Mouse (Mus musculus) frontal cortex, postnatal 10 days (tissue): ENCODE data around the gene Fam198a.

ENCODE experiments used
- DNase-seq, 2 experiments: peaks; one replicate each; pipeline ENCODE4 v3.0.0; 2022; ENCODE audit warnings: low spot score in 2 of 2, mixed read lengths in 1 of 2

Gene Fam198a

DNA sequence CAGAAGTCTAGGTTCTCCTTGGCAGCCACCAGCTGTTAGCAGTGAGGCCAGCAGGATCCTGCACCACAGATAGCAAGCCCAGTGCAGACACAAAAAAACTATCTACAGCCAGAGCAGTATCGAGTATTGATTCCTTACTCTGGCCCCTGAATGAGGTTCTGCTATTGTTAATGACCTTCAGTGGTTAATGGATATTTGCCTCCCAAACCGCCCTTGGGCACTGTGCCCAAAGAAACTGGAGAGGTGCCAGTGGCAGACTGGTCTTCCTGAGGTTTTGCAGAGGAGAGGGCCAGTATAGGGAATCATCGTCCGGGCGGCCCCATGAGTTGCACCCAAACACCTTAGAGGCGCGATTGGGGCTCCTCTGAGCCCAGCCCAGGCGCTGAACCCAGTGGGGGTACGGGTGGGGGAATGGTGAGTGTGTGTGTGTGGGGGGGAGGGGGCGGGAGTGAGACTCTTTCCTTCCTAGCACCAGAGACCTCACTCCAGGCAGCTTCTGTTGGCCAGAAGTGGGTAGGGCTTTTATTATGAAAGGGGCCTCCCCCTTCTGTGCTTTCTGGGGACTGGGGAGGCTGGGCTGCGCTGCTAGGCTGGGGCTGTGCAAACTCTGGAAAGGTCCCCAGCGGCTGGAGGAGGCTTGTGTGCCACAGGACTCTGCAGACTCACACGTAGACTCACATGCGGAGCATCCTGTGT, at the start of gene Fam198a:
Gene Fam198a (plus strand): TSS at position 571 of the 696 bp plus-strand sequence.
- peak in 1 of 2 experiments; percentile 55 for DNase-seq

DNA sequence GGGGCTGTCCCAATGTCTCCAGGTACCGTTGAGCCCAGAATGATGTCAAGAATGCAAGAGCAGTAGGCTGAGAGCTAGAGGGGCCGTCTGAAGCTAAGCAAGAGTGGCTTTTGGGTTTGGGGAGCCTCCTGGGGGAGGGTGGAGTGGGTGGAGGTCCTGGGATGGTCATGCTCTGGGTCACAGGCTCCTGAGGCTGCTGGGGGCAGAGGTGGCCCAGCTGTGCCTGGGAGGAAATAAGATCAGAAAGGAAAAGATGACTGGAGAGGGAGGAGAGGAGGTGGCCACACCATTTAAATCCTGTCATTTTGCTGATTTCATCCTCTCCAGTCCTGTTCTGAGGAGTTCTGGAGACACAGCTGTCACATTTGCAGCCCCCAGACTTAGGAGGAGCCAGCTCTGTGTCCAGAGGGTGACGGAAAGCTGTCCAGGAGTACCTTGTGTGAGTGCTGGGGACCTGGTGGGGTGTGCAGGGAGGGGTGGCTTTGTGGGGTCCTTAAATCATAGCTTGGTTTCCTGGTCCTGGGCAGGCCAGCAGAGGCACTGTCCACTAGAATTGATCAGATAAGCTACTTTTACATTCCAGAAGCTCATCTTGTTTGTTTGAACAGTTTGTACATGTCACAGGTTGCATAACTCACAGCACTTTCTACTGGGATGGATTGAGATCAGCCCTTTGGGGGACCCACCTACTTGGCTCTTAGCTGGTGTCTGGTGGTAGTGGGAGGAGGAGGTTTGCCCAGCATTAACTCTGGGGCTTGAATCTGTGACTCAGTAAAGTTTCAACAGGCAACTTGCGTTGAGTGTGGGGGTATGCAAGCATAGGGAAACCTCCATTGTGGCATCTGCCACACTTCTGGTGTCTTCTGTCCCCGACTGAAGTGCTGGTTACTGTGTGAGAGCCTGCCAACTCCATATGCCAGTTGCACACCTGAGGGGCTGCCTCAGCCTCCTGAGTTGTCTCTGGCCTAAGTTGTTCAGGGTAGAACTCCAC, 48.8 kb upstream of the Fam198a start:
- no peak for DNase-seq

DNA sequence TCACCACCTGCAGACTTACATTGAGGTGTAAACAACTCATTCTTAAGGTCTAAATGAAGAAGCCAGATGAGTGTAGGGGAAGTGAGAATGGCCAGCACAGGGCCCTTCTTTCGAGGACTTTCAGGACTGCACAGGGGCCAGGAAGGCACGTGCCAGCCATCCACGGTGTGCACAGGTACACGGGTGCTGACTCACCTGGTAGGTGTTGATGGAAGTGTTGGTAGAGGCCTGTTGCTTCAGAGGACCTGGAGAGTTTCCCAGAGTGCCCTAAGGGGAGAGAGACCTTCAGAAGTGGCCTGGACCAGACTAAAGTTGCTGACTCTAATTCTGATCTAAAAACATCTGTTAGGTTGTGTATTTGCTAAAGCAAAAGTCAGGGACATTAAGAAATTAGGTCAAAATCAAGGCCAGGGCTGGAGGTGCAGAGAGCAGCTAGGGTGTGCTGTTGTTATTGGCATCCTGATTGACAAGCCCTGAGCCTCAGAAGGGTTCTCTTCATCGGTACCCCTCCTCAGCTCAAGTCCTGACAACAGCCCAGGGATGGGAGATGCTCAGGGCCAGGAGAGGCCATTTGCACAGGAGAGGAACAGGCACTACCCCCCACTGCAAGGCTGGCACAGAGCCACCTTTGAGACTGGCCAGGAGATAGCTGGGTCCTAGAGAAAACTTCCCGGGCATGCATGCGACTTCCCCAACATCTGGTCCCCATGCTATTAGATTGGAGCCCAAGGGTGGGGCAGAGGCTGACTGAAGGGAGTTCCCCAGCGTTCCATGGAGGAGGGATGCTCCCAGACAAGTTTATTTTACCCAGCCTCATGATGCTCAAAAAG, 47.1 kb upstream of the Fam198a start:
- DNase-seq, result no peak

DNA sequence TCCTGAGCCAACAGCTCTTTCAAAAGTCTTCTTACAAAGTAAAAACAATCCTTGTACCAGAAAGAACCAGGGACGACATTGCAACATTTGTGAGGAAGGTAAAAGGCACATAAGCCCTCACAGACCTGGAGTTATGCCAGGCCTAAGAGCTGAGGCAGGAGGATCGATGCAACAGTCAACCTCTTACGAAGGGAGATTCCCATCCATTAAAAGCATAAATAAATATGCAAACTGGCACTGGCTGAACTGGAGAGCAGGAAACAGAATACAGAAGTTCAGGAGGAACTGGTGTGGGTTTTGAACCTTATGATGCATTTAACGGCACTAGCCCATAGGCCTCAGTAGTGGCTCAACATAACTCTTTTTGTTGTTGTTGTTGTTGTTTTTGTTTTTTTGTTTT, 46.5 kb upstream of the Fam198a start:
- DNase-seq, result no peak

DNA sequence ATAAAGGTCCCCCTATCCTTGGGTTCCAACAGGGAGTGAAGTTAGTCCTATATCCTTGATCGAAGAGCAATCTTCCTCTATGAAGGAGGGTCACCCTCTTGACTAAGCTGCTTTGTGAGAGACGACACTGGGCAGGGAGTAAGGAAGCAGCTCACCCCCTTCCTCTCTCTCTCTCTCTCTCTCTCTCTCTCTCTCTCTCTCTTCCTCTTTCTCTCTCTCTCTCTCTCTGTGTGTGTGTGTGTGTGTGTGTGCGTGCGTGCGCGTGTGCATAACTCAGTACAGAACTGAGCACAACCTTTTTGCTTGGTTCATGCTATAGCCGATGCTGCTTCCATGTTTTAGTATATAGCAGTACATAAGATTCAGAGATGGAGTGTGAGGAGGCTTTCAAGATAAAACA, 45.8 kb upstream of the Fam198a start:
- no peak for DNase-seq

DNA sequence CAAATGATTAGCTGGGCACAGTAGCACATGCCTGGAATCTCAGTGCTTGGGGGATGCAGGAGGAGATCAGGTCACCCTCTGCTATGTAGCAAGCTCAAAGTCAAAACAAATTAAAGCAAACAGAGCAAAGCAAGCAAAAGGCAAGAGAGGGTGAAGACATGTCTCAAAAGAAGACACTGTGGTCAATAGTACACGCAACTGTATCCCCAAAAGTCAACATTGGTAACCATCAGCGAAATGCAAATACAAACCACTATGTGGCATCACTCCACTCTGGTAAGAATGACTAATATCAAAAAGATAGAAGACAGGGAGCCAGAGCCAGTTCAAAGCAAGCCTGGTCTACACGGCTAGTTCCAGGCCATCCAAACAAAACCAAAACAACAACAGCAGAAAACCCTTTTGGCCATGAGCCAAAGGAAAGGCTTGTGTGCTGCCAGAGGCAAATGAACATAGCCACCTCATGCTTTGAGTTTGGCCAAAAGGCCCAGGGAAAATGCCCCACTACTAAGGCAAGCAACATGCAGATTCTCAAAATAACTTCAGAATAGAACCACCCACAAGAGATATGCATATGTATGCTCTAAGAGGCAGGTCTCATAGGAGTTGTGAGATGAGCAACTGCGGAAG, 45.1 kb upstream of the Fam198a start:
- no peak for DNase-seq

DNA sequence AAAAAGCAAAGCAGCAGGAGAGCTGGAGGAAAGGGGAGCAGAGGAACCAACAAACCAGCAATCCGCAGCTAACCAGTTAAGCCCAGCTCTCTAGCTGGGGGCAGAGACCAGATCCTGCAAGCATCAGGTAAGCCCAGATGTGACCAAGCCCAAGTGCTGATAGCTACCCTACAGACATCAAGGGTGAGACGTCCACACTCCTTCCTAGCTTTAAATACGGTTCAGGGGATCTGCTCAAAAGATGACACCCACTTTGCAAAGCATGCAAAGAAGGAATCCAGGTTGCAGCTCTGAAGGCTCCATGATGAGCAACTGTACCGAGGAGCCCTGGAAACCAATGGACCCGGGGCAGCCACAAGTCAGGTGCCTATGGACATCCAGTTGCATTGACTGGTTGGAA, 44.3 kb upstream of the Fam198a start:
- DNase-seq, result no peak

DNA sequence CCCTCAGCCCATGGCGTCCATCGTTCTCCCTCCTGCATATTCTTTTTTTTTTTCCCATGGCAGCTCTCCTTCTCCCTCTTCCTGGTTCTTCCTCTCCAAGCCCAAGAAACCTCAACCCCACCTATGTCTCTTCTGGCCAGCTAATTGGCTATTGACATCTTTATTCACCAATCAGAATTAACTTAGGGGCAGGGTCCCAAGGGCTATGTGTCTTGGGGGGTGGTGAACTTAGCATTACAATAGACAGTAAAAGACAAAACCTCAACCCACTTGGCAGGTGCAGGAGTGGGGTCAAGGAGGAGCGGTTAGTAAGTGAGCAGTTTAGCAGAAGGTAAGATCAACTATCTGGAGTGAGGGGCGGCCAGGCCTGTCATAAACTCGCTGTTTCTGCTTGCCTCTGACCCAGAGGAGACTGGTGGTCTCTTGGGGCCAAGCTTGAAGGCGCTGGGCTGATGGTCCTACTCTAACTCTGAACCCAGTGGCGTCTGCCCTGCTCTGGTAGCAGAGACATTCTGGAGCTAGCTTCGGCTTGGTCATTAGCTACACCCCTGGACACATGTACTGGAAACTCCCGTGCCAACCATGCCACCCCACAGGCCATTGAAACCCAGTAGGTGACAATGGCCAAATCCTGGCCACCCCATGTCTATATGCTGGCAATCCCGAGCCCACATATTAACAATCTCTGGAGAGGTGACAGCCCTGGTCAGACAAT, 43.3 kb upstream of the Fam198a start:
- DNase-seq, result no peak

DNA sequence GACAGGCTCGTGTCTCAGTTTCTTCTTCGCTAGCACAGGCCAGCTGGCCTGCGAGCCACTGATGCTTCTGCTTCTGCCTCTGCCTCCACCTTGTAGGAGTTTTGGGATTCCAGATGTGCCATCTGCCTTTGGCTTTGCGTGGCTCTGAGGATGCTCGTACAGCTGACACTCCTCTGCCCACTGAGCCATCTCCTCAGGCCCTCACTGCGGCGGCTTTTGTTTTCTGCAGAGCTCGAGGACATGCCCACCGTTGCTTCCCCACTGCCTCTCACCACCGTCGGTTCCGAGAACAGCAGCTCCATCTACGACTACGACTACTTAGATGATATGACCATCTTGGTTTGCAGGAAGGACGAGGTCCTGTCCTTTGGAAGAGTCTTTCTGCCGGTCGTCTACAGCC, 42.5 kb upstream of the Fam198a start:
- no peak for DNase-seq

DNA sequence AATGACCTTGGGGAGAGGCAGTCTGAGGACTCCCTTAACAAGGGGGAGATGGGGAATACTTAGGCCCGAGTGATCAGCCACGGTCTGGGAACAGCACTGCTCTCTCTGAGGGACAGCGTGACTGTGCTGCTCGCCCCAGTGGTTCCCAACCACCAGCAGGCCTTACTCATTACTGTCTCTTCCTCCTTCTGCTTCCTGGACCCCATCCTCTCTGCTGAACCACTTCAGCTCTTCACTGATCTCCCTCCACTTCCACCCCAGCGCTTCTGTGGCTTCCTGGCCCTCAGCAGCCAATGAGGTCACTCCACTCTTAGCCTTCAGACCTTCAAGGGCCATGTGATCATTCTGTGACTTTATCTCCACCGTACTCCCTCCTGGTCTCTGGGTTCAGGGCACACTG, 41.2 kb upstream of the Fam198a start:
- no peak for DNase-seq

DNA sequence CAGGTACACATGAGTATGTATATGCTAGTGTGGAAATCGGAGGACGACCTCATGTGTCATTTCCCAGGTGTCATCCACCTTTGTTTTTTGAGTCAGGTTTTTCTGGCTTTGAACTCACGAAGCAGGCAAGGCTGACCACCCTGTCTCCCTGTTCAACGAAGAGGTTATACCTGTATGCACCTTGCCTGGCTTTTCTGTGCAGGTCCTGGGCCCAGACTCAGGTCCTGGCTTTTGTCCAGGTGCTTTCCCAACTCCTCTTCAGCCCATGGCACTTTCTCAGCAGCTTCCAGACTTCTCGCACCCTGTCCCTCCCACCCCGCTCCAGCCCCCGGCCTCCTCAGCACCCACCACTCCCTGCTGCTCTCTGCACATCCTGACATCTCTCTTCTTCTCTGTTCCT, 39.6 kb upstream of the Fam198a start:
- DNase-seq, result no peak

DNA sequence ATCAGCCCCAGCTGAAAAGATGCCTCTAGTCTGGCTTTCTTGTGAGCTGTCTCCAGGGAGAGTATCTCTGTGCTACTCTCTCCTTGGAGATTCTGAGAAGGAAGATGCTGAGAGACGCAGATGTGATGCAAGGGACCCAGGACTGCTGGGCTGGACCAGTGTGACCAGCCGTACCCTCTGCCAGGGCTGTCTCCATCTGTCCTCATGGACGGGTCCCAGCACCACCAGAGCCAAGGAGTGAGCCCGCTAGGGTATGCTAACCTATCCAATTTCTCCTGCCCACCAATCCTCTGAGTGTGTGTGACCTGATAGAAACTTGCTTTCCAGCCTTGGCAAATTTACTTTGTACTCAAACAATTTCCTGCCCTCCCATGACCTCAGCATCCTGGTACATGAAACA, 38.0 kb upstream of the Fam198a start:
- DNase-seq, result no peak

DNA sequence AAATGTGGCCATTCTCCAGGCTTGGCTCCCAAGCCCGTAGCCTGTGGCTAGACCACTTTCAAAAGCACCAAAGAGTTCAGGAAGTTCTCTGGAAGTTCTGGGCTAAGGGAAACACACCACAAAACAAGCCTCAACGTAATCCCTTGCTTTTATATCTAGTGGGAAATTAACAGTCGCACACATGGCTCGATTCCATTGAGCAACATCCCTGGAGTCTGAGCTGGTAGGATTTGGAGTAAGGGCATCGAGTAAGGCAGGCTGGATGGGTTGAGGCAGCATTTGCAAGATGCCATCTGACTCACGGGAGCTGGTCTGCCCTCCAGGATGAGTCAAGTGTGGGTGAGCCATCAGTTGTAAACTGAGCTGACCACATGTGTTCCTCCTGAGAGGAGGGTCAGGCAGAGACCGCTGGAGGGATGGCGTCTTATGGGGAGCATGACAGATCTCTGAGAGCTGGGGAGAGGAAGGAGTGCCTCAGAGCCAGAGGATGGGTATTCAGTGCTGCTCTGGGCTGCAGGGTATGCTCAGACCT, 36.5 kb upstream of the Fam198a start:
- no peak for DNase-seq

DNA sequence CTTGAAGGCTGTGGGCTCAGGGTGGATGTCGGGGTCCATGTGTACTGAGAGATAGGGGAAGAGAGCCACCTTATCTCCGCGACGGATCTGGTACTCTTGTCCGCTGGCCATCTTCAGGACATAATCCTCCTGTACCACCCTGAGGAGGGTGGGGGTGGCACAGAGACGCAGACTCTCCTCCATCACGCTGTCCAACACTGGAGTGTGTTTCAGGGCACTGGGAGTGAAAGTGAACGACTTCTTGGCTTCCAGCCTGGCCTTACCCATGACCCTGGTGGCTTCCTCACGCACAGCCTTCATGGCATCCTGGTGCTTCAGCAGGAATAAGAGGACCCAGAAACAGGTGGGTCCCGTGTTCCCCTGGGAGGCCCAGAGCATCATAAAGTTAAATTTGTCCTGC, 35.7 kb upstream of the Fam198a start:
- no peak for DNase-seq

DNA sequence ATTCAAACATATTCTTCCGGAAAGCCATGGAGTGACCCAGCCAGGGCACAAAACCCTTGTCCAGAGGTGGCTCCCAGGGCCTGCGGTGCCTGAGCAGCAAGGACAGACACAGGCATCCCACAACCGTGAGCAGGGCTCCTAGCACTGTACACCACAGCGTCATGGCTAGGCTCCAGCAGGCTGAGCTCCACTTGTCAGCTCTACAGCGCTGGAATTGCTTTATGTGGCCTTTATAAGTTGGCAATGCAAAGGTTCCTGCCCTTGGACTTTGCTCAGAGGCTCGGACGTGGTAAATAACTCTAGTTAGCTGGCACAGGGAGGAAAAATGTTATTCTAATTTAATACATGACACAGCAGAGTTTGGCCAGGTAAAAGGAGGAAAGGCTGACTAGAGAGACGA, 34.7 kb upstream of the Fam198a start, which contains the start of gene Cyp8b1:
Gene Cyp8b1 (minus strand): TSS at position 204 of the 400 bp plus-strand sequence.
- DNase-seq, result no peak

DNA sequence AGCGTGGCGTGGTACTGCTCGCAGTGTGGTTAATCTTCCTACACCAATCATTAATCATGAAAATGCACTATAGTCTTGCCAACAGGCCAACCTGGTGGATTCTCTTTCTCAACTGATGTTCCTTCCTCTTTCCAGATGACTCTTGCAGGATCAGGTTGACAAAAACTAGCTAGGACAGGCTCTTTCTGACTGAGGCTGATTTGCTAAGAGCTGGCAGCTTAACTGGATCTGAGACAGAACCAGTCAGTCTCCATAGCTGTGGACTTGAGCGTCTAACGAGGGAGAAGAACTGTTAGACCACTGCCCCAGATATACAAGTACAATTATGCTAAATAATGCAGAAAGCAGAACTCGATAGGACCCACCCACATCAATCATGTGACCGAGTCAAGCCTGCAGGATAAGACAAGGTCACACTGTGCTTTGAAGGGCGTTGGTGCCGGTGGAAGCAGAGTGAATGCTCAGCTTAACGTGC, 31.7 kb upstream of the Fam198a start:
- DNase-seq, result no peak

DNA sequence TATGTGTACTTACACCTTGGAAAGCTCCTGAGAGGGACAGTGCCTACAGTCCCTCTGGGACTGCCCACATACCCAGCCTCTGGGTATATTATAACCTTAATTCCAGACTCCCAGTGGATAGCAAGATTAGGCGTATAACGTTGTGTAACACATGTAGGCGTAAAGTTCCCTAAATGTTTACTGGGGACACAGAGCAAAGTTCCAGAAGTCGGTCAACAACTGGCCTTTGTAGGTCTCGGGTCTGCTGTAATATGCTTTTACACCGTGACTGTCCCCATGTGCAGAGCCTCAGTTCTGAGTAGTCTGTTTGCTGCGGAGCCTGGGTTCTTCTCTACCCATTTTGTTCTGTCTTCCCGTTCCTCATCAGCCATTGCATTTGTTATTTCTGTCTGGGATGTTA, 27.3 kb upstream of the Fam198a start:
- DNase-seq, result no peak

DNA sequence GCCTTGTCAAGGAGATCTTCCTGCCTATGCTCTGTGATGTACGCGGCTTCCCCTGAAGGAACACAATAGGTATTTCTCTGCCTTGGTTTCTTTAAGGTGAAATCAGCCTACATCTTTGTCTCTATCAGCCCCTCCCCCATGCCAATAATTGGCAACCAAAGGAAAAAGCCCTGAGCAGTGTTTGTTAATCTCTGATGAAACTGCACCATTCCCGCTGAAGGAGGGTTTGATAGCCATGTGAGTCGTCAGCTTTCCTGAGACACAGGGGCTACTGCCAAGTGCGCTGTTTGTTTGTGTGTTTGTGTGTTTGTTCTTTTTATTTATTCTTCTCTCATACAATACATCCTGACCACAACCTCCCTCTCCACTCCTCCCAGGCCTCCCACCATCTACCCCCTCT, 26.9 kb upstream of the Fam198a start:
- no peak for DNase-seq

DNA sequence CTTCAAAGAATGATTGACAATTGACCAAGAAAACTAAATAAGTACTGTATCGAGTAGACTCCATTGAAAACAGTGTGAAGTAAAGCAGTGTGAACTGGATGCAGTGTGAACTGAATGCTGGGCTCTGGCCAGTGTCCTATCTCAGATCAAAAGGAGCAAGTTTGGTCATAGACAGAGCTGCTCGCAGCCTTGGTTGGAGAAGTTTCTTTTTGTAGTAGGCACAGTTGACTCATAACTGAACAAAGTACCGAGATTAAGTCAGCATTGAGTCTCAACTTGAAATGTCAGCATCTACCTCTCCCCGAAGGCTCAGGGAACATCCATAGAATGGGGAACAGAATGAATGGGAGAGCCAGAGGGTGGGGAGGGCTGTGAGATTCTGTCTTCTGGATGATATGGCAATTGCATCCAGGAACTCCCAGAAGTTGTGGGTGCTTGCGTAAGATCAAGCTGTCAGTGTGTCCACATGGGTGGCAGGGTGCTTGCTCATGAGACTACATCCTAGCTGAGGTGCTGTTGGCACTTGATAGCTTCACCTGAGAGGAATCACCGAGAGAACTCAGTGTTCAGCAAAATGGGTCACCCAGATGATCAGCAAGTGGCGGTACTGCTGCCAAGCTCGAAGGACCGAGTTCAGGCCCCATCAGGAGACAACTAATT, 25.8 kb upstream of the Fam198a start:
- DNase-seq, result no peak

DNA sequence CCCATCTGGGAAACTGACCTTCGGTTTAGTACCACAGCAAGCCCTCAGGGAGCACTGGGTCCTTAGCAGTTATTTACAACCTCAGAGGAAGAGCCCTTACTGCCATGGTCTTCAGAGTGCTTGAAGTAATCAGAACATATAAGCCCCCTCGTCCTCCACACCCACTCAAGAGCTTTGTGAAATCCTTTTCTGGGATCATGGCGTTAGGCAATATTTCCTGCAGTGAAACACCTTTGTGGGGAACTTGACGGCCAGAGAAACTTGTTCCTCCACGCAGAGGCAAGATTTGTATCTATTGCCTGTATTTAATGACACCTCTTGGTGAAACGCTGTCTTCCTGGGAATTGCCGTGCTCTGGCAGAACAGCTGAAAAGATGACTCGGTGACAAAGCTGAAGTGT, 24.8 kb upstream of the Fam198a start:
- no peak for DNase-seq
